Mouse (Mus musculus): Measurements from ENCODE around the gene Zfp207.
A peak's percentile ranks its signal among the peaks of the same experiment; 100 is the strongest.
"Not testable (repeated sequence)": the region's sequence is repeated elsewhere in the genome, so short reads cannot be mapped to it uniquely, and the experiment has no call there.

Gene Zfp207

DNA sequence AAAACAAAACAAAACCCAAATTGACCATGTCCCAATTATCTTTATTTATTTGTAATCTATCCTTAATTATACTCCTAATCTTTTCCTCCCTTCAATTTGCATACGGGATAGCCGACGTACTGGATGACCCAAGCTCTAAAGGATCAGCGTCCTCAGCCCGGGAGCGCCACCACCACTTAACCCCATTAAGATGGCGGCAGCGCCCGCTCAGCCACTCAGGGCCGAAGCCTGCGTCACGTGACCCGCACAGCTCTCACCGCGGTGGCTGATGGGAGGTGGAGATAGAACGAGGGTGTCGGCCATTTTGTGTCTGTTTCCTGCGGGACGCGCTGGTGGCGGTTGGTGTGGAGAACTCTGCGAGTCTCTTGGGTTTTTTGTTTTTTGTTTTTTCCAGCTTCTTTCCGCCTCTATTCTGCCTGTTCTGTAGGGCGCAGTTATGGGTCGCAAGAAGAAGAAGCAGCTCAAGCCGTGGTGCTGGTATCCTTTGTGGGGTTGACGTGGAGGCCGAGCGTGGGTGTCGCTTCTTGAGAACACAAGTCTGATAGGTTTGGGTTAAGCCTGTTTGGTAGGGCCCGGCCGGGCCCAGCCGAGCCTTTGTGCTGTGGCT, at the start of gene Zfp207:
Gene Zfp207, plus strand, starts transcription at position 261 of the 607 bp plus-strand sequence.
- peak; percentile 98 for DNase-seq (ENCODE audit: low read depth, low spot score)

- peak; percentile 22 for DNase-seq (ENCODE audit: low read depth, low spot score)
Measured at GRCm38 (mm10) chr11:80335609-80336350, 47.3 kb upstream of the Zfp207 start.

GRCm38 (mm10) chr11:80336351-80336730, 46.7 kb upstream of the Zfp207 start:
- DNase-seq (ENCODE audit: low read depth, low spot score): no peak

GRCm38 (mm10) chr11:80342482-80342881, 40.6 kb upstream of the Zfp207 start:
- DNase-seq (ENCODE audit: low read depth, low spot score): no peak

- peak; percentile 67 for DNase-seq (ENCODE audit: low read depth, low spot score)
Measured at GRCm38 (mm10) chr11:80351832-80352430, 31.1 kb upstream of the Zfp207 start.

GRCm38 (mm10) chr11:80354832-80355231, 28.2 kb upstream of the Zfp207 start:
- DNase-seq (ENCODE audit: low read depth, low spot score): peak; percentile 70

GRCm38 (mm10) chr11:80368949-80369348, 14.1 kb upstream of the Zfp207 start:
- no peak for DNase-seq (ENCODE audit: low read depth, low spot score)

- no peak for DNase-seq (ENCODE audit: low read depth, low spot score)
Measured at GRCm38 (mm10) chr11:80376651-80377050, 6.4 kb upstream of the Zfp207 start.

DNA sequence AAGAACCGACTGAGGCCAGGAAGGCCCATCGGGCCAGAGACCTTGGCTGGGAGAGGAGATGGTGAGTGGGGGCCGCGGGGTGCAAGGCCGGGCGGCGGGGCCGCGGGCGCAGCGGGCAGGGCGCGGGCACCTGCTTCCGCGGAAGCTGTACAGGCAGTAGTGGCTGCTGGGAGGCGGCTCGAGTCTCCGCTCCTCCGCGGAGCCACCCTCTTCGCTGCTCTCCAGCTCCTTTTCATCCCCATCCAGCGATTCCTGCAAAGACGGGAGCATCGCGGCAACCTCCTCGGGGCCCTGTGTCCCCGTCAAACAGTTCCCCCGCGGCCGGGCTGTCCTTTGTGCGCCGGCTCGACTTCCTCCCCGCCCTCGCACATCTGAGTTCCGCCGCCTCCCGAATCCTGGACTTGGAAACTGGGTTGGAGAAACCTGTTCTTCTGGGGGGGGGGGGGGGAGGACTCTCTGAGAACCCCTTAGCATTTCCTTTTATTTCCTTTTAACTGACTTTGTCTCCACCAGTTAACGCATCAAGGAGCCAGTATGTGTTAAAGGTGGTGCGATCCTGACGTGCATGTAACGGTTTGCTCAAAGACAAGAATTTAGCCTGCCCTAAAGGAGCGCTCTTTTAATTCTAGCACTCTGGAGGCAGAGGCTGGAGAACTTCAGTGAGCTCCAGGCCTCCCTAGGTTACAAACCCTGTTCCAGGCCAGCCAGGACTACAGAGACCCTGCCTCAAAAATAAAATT, 5.2 kb upstream of the Zfp207 start, which contains the start of gene 5730455P16Rik:
Gene 5730455P16Rik, minus strand, starts transcription at position 323 of the 740 bp plus-strand sequence.
- peak; percentile 90 for DNase-seq (ENCODE audit: low read depth, low spot score)

DNA sequence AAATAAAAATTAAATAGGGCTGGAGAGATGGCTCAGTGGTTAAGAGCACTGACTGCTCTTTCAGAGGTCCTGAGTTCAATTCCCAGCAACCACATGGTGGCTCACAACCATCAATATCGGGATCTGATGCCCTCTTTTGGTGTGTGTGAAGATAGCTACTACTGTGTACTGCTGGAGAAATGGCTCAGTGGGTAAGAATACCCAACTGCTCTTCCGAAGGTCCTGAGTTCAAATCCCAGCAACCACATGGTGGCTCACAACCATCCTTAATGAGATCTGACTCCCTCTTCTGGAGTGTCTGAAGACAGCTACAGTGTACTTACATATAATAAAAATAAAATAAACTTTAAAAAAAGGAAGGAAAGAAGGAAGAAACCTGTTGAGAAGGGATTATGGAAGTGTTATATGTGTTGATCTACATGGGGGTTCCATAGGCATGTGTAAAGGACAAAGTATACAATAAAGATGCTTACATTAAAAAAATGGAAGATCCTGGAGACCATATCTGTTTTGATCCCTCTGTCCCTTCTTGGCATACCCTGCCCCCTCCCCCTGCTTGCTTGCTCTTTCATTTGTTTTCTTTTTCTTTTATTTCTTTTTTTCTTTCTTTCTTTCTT, 4.5 kb upstream of the Zfp207 start:
- DNase-seq (ENCODE audit: low read depth, low spot score): peak; percentile 40

DNA sequence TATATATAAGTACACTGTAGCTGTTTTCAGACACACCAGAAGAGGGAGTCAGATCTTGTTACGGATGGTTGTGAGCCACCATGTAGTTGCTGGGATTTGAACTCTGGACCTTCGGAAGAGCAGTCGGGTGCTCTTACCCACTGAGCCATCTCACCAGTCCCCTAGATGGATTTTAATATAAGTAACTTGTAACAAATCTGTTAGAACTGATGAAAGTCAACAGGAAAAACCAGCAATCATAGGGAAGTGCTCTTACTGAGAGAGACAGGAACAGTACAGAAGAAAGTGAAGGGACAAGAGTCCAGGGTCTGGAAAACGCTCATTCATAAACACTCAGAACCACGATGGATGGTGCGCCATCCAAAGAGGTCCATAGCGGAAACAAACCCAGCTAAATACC, 3.9 kb upstream of the Zfp207 start:
- not testable (repeated sequence) for DNase-seq (ENCODE audit: low read depth, low spot score)

- peak; percentile 24 for DNase-seq (ENCODE audit: low read depth, low spot score)
Measured at GRCm38 (mm10) chr11:80382626-80383018, 457 bp upstream of the Zfp207 start.

GRCm38 (mm10) chr11:80383626-80384046, 557 bp downstream of the Zfp207 start:
- DNase-seq (ENCODE audit: low read depth, low spot score): peak; percentile 38

- no peak for DNase-seq (ENCODE audit: low read depth, low spot score)
Measured at GRCm38 (mm10) chr11:80384461-80384860, 1.4 kb downstream of the Zfp207 start.

DNA sequence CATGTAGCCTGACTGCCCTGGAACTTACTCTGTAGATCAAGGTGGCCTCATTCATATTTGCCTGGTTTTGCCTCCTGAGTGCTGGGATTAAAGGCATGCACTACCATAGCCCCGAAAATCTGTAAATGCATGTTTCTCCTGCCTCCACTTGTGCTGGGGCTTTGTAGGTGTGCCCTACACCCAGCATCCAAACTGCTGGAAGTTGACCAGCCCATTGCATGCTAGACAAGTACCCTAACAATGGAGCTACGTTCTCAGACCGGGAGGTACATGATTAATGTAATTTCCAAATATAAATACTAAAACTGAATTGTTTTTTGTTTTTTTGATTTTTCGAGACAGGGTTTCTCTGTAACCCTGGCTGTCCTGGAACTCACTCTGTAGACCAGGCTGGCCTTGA, 2.0 kb downstream of the Zfp207 start:
- no peak for DNase-seq (ENCODE audit: low read depth, low spot score)

DNA sequence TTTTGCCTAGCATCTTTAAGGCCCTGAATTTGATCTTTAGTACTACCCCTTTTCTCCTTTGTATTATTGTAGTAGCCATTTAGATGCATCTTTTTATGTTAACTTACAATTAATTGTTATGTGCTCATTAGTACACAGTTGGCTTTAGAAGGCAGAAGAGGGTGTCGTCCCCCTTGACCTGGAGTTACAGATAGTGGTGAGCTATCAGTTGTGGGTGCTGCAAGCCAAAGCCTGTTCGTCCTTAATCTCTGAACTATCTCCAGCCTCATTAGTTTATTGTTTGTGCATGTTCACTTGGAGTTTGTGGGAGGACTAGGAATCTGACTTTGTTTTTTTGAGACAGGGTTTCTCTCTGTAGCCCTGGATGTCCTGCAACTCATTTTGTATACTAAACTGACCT, 3.7 kb downstream of the Zfp207 start:
- no peak for DNase-seq (ENCODE audit: low read depth, low spot score)

DNA sequence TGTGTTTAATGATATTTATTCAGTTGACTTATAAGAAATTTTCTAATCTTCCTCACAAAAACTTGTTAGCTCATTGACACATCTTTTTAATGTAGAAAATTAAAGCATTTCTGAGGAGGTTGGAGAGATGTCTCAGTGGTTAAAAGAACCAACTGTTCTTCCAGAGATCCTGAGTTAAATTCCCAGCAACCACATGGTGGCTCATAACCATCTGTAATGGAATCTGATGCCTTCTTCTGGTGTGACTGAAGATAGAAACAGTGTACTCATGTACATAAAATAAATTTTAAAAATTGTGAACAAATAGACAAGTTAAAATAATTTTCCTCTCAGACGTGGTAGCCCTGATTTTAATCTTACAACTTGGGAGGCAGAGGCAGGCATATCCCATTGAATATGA, 6.8 kb downstream of the Zfp207 start:
- DNase-seq (ENCODE audit: low read depth, low spot score): no peak

DNA sequence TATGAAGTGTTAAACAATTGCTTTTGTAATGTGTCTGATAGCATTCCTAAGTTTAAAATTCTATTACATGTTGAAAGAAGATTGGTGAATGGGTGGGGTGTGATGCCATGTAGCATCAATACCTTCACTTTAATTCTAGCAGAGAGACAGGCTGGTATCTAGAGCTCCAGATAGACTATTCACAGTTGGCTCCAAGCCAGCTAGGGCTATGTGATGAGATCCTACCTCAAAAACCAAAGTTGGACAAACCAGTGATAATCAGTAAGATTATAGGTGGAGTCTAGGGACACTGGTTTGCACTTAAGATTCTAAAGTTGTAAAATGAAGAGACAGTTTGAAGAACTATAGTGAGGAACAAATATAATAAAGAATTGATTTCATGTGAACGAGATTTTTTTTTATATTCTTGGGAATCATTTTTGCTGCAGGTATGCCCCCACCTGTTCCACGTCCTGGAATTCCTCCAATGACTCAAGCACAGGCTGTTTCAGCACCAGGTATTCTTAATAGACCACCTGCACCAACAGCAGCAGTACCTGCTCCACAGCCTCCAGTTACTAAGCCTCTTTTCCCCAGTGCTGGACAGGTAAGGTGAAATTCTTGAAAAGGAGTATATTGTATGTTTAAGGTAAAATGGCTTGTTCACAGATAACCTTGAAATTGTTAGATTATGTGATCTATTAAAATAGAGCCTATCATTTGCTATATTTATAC, 8.5 kb downstream of the Zfp207 start:
- DNase-seq (ENCODE audit: low read depth, low spot score): no peak

GRCm38 (mm10) chr11:80395930-80396329, 12.9 kb downstream of the Zfp207 start:
- DNase-seq (ENCODE audit: low read depth, low spot score): no peak

DNA sequence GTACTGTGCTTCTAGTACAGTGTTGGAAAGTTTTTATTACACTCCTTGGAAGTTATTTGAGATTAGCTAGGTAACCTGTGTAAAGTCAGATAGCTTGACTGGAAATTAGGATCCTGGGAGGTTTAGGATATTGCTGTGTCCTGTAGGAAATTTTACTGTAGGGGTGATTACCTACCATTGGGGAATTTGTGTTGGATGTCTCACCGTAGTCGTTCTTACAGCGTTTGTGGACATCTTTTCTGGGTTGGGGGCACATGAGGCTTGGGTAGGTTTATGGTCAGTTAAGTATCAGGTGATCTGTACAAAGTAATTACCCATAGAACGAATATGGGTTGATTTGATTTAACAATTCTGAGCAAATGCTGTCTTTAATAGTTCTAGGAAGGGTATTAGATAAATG, 13.5 kb downstream of the Zfp207 start:
- no peak for DNase-seq (ENCODE audit: low read depth, low spot score)

GRCm38 (mm10) chr11:80407878-80408277, 24.8 kb downstream of the Zfp207 start:
- not testable (repeated sequence) for DNase-seq (ENCODE audit: low read depth, low spot score)

Measured in ES-CJ7 (cell line).